Mouse (Mus musculus) cerebellum, adult 2 months (tissue): ENCODE data around the gene Neurod1. TPM values are rescaled to one million over a fixed set of nuclear protein-coding genes. Genes with fewer than 3 reads are reported as not detected.

Experiments used
- DNase-seq, 2 experiments: peaks; one replicate each; pipeline ENCODE4 v3.0.0; 2021
- H3K27ac ChIP-seq: fragments of 200-500 bp; 2 replicates; pipeline ENCODE4 v1.5.1; 2012; ENCODE audit warnings: low read length, control low read depth, inconsistent platforms; ENCODE audit not compliant: insufficient read depth
- H3K27me3 ChIP-seq: fragments of 200-500 bp; 2 replicates; pipeline ENCODE4 v1.6.1; 2012; ENCODE audit warnings: inconsistent platforms, mild to moderate bottlenecking, low read length, moderate library complexity; ENCODE audit not compliant: control insufficient read depth, insufficient read depth
- H3K4me1 ChIP-seq: fragments of 200-500 bp; 2 replicates; pipeline ENCODE4 v1.6.1; 2011; ENCODE audit warnings: low read length; ENCODE audit not compliant: control insufficient read depth, insufficient read depth
- H3K4me3 ChIP-seq: fragments of 200-500 bp; replicated peaks from 2 replicates; pipeline ENCODE3; 2011; ENCODE audit warnings: mild to moderate bottlenecking, low read depth, low read length, control low read depth; ENCODE audit not compliant: insufficient read depth
- CTCF ChIP-seq: fragments of 200-500 bp; IDR thresholded peaks from 2 replicates; pipeline ENCODE4 v1.5.1; 2011; ENCODE audit warnings: low read depth, mild to moderate bottlenecking, control low read depth, low read length, moderate library complexity, borderline replicate concordance; ENCODE audit not compliant: insufficient read depth
- POLR2A ChIP-seq: fragments of 200-500 bp; IDR thresholded peaks from 2 replicates; pipeline ENCODE4 v1.6.1; 2011; ENCODE audit warnings: low read length, control low read depth, borderline replicate concordance; ENCODE audit not compliant: insufficient read depth
- WGBS: fragments of 180-500 bp; shearing (Covaris S2); methylation state at CpG from one replicate; pipeline ENCODE4 v1.1.7; 2018; 5-methylcytosine and 5-hydroxymethylcytosine counted together
- polyA plus RNA-seq: library from polyadenylated mRNA; depleted of rRNA; stranded (reverse); fragments of >200 nt; gene quantifications from 2 replicates; pipeline ENCODE4 v1.2.3, GENCODE M21; 2012

Gene Neurod1
- polyA plus RNA-seq, 1 experiment: 240 TPM

- TF ChIP-seq CTCF: no peak
- DNase-seq: peak; percentile 54 to 63
These were observed 3.6 kb upstream of the Neurod1 start for GRCm38 (mm10) chr2:79460107-79460506.

GRCm38 (mm10) chr2:79459061-79460045 lies 2.8 kb upstream of the Neurod1 start:
- Histone ChIP-seq H3K27ac (peak overlapping the region; percentile 100), H3K27me3 (no peaks in the 10 kb centered on the region), H3K4me3 (peak overlapping the region; percentile 42), H3K4me1 (peaks cover 12% of the 10 kb centered on the region)
- peak; percentile 84 to 85 for DNase-seq
- peak; percentile 7; the same call in 1 of the 2 replicates for TF ChIP-seq CTCF
- TF ChIP-seq POLR2A: peak; percentile 49; the same call in 1 of the 2 replicates
- WGBS: 4% methylated on average over 44 of the region's 44 CpGs

More at GRCm38 (mm10) chr2:79460107-79460506, 3.6 kb upstream of the Neurod1 start:
- WGBS: 3% methylated on average over 14 of the region's 14 CpGs
- H3K27me3 ChIP-seq: no peaks in the 10 kb centered on the region
- H3K4me3 ChIP-seq: peak overlapping the region; percentile 43
- peak overlapping the region; percentile 100 for H3K27ac ChIP-seq
- peaks cover 12% of the 10 kb centered on the region for H3K4me1 ChIP-seq

- H3K27me3 ChIP-seq: no peaks in the 10 kb centered on the region
- 20% methylated on average over 3 of the region's 3 CpGs for WGBS
- TF ChIP-seq POLR2A: no peak
- TF ChIP-seq CTCF: no peak
- DNase-seq: no peak
- H3K27ac ChIP-seq: peak overlapping the region; percentile 100; the same call in 1 of the 2 replicates
- H3K4me1 ChIP-seq: peaks cover 12% of the 10 kb centered on the region
- no peak overlapping the region for H3K4me3 ChIP-seq
These were observed 1.4 kb upstream of the Neurod1 start for GRCm38 (mm10) chr2:79457932-79458331.

GRCm38 (mm10) chr2:79457434-79457833 lies 883 bp upstream of the Neurod1 start:
- peak overlapping the region; percentile 53 for H3K4me3 ChIP-seq
- no peaks in the 10 kb centered on the region for H3K27me3 ChIP-seq
- H3K27ac ChIP-seq: peak overlapping the region; percentile 100
- peak; percentile 60 to 61 for DNase-seq
- 8% methylated on average over 3 of the region's 3 CpGs for WGBS
- no peak for TF ChIP-seq CTCF
- TF ChIP-seq POLR2A: no peak
- peaks cover 7% of the 10 kb centered on the region for H3K4me1 ChIP-seq

GRCm38 (mm10) chr2:79455646-79456045 lies 905 bp downstream of the Neurod1 start:
- 3% methylated on average over 10 of the region's 10 CpGs for WGBS

GRCm38 (mm10) chr2:79454786-79455446 lies 1.6 kb downstream of the Neurod1 start:
- TF ChIP-seq CTCF (no peak), POLR2A (peak; percentile 51; the same call in 1 of the 2 replicates)
- peak overlapping the region; percentile 98 for H3K27ac ChIP-seq
- H3K27me3 ChIP-seq: no peaks in the 10 kb centered on the region
- WGBS: 2% methylated on average over 15 of the region's 15 CpGs
- peak; percentile 85 to 89 for DNase-seq
- no peaks in the 10 kb centered on the region; the same call in 1 of the 2 replicates for H3K4me1 ChIP-seq
- H3K4me3 ChIP-seq: peak overlapping the region; percentile 92

More at GRCm38 (mm10) chr2:79455646-79456045, 905 bp downstream of the Neurod1 start:
- peak; percentile 57 to 59 for DNase-seq
- H3K27ac ChIP-seq: peak overlapping the region; percentile 98
- H3K4me3 ChIP-seq: peak overlapping the region; percentile 92
- H3K4me1 ChIP-seq: peaks cover 2% of the 10 kb centered on the region; the same call in 1 of the 2 replicates
- TF ChIP-seq POLR2A (no peak), CTCF (no peak)
- no peaks in the 10 kb centered on the region for H3K27me3 ChIP-seq

- Histone ChIP-seq H3K4me1 (no peaks in the 10 kb centered on the region; the same call in 1 of the 2 replicates), H3K27me3 (no peaks in the 10 kb centered on the region), H3K27ac (peak overlapping the region; percentile 98), H3K4me3 (peak overlapping the region; percentile 92)
- peak; percentile 83 to 85 for DNase-seq
- WGBS: under 1% methylated on average over 55 of the region's 55 CpGs
- TF ChIP-seq CTCF (no peak), POLR2A (peak; percentile 62; the same call in 1 of the 2 replicates)
These were observed 2.4 kb downstream of the Neurod1 start for GRCm38 (mm10) chr2:79453901-79454781.
